Mouse (Mus musculus) limb, embryonic 13.5 days (tissue): ENCODE measurements around the gene Cbarp. TPM values are rescaled to one million over a fixed set of nuclear protein-coding genes. Genes with fewer than 3 reads are reported as not detected.

ENCODE experiments used
- ATAC-seq: fragments of 200-750 bp; cut with Nextera tagmentation; 2 replicates; pipeline ENCODE4 v1.8.0; 2017; ENCODE audit warnings: low read depth, moderate number of reproducible peaks, moderate TSS enrichment; ENCODE audit not compliant: low FRiP score
- H3K27ac ChIP-seq: fragments of 300-500 bp; sonication (generic); 2 replicates; pipeline ENCODE4 v1.5.1; 2015; ENCODE audit warnings: inconsistent platforms, mild to moderate bottlenecking, moderate library complexity
- H3K27me3 ChIP-seq: fragments of 300-500 bp; sonication (generic); 2 replicates; pipeline ENCODE4 v1.6.1; 2015; ENCODE audit warnings: mild to moderate bottlenecking, inconsistent platforms
- H3K36me3 ChIP-seq: fragments of 300-500 bp; sonication (generic); 2 replicates; pipeline ENCODE4 v1.6.1; 2015; ENCODE audit warnings: inconsistent platforms, mild to moderate bottlenecking, moderate library complexity
- H3K4me1 ChIP-seq: fragments of 300-500 bp; sonication (generic); 2 replicates; pipeline ENCODE4 v1.6.1; 2015; ENCODE audit warnings: inconsistent platforms
- H3K4me2 ChIP-seq: fragments of 300-500 bp; sonication (generic); replicated peaks from 2 replicates; pipeline ENCODE4 v1.6.1; 2015; ENCODE audit warnings: inconsistent platforms, mild to moderate bottlenecking, moderate library complexity
- H3K4me3 ChIP-seq: fragments of 300-500 bp; sonication (generic); 2 replicates; pipeline ENCODE4 v1.5.1; 2015; ENCODE audit warnings: moderate library complexity, mild to moderate bottlenecking, inconsistent platforms
- H3K9ac ChIP-seq: fragments of 300-500 bp; sonication (generic); 2 replicates; pipeline ENCODE4 v1.6.1; 2015; ENCODE audit warnings: mild to moderate bottlenecking, inconsistent platforms
- H3K9me3 ChIP-seq: fragments of 300-500 bp; sonication (generic); 2 replicates; pipeline ENCODE4 v1.6.1; 2016; ENCODE audit warnings: inconsistent platforms
- WGBS: fragments of 180-500 bp; shearing (Covaris S2); methylation state at CpG from one replicate; pipeline ENCODE4 v1.1.7; 2015; 5-methylcytosine and 5-hydroxymethylcytosine counted together
- polyA plus RNA-seq: library from polyadenylated mRNA; unstranded; fragments of >200 nt; fragmentation: Nextera tagmentation; extraction: Ambion mirVana; gene quantifications from 2 replicates; pipeline ENCODE4 v1.2.1, GENCODE M21; 2015

The Cbarp gene
- polyA plus RNA-seq, 1 experiment from 2014 or later = 8.1 TPM

GRCm38 (mm10) chr10:80114341-80115284 is 26.0 kb downstream of the Cbarp start:
- Histone ChIP-seq H3K27ac (peak overlapping the region; percentile 67), H3K4me1 (peaks cover 35% of the 10 kb centered on the region), H3K4me2 (peak overlapping the region; percentile 66), H3K9me3 (no peaks in the 10 kb centered on the region), H3K36me3 (peaks cover 16% of the 10 kb centered on the region), H3K9ac (peak overlapping the region; percentile 64), H3K4me3 (peak overlapping the region; percentile 96), H3K27me3 (no peaks in the 10 kb centered on the region)
- ATAC-seq = peak; percentile 63
- WGBS = 3% methylated on average over 27 of the region's 27 CpGs

- ATAC-seq = no peak
Measured at GRCm38 (mm10) chr10:80107678-80108077, 33.0 kb downstream of the Cbarp start.

GRCm38 (mm10) chr10:80105926-80106325 is 34.7 kb downstream of the Cbarp start:
- no peak for ATAC-seq
- no peak overlapping the region for H3K27ac ChIP-seq
- peak overlapping the region; percentile 25; the same call in 1 of the 2 replicates for H3K9ac ChIP-seq
- 66% methylated on average over 5 of the region's 5 CpGs for WGBS
- no peaks in the 10 kb centered on the region for H3K27me3 ChIP-seq
- H3K9me3 ChIP-seq = no peaks in the 10 kb centered on the region
- no peaks in the 10 kb centered on the region for H3K36me3 ChIP-seq
- no peak overlapping the region for H3K4me3 ChIP-seq
- H3K4me1 ChIP-seq = peaks cover 16% of the 10 kb centered on the region
- H3K4me2 ChIP-seq = no peak overlapping the region; the same call in 1 of the 2 replicates

More at GRCm38 (mm10) chr10:80107678-80108077, 33.0 kb downstream of the Cbarp start:
- Histone ChIP-seq H3K4me1 (peaks cover 4% of the 10 kb centered on the region; the same call in 1 of the 2 replicates), H3K9me3 (no peaks in the 10 kb centered on the region), H3K27me3 (no peaks in the 10 kb centered on the region), H3K9ac (no peak overlapping the region), H3K4me2 (no peak overlapping the region), H3K4me3 (no peak overlapping the region), H3K27ac (no peak overlapping the region), H3K36me3 (no peaks in the 10 kb centered on the region)
- 61% methylated on average over 6 of the region's 6 CpGs for WGBS

GRCm38 (mm10) chr10:80105460-80105859 is 35.2 kb downstream of the Cbarp start, which contains the start of gene Sbno2:
Gene Sbno2 (minus strand): TSS chr10:80105571.
- Histone ChIP-seq H3K9me3 (no peaks in the 10 kb centered on the region), H3K27me3 (no peaks in the 10 kb centered on the region), H3K27ac (no peak within 1 kb of the TSS), H3K4me2 (peak within 1 kb of the TSS; percentile 23), H3K4me3 (no peak within 1 kb of the TSS), H3K4me1 (peaks cover 21% of the 10 kb centered on the region), H3K36me3 (no peaks in the 10 kb centered on the region), H3K9ac (peak within 1 kb of the TSS; percentile 25; the same call in 1 of the 2 replicates)
- ATAC-seq = no peak
- 68% methylated on average over 5 of the region's 5 CpGs for WGBS

DNA sequence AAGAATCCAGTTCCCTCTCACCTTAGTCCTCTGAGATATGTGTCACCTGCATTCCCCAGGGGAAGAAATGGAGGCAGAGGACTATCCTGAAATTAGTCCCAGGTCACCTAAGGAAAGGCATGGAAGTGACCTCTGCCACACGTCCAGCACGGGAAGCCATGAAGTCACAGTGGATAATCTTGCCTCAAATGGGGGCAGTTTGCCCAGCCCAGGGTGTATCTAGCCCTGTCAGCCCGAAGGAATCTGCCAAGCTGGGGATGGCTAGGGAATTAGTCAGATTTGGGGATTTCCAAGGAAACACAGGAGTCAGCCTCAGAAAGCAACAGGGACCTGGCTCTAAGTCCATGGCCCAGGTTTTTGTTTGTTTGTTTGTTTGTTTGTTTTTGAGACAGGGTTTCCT is 36.5 kb downstream of the Cbarp start:
- 80% methylated on average over 3 of the region's 3 CpGs for WGBS

DNA sequence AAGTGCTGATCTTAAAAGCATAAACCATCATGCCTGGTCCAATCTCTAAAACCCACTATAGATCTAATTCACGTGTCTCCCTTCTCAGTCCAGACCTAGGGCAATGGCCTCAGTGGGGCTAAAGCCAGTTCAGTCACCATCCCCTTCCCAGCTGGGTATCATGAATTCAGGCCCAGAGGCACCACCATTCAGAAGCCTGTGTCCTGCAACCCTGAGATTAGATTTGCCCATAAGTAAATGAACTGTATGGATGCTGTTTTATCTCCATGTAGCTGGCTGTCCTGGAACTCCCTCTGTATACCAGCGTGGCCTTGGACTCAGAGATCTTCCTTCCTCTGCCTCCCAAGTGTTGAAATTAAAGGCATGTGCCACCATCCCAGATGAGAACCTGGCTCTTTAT is 37.6 kb downstream of the Cbarp start:
- Histone ChIP-seq H3K4me2 (peak overlapping the region; percentile 90), H3K9ac (0 out of 2 replicates have a peak overlapping the region, but pooled peaks have one; percentile 88), H3K4me1 (peaks cover 30% of the 10 kb centered on the region), H3K9me3 (no peaks in the 10 kb centered on the region), H3K27me3 (no peaks in the 10 kb centered on the region), H3K4me3 (no peak overlapping the region; the same call in 1 of the 2 replicates), H3K27ac (no peak overlapping the region), H3K36me3 (no peaks in the 10 kb centered on the region; the same call in 1 of the 2 replicates)
- no peak for ATAC-seq
- WGBS = 79% methylated on average over 2 of the region's 2 CpGs

More for the DNA sequence above, 36.5 kb downstream of the Cbarp start:
- ATAC-seq = no peak
- Histone ChIP-seq H3K36me3 (no peaks in the 10 kb centered on the region; the same call in 1 of the 2 replicates), H3K9ac (no peak overlapping the region), H3K9me3 (no peaks in the 10 kb centered on the region), H3K27me3 (no peaks in the 10 kb centered on the region), H3K4me2 (no peak overlapping the region), H3K4me3 (no peak overlapping the region), H3K27ac (no peak overlapping the region), H3K4me1 (peaks cover 29% of the 10 kb centered on the region)

DNA sequence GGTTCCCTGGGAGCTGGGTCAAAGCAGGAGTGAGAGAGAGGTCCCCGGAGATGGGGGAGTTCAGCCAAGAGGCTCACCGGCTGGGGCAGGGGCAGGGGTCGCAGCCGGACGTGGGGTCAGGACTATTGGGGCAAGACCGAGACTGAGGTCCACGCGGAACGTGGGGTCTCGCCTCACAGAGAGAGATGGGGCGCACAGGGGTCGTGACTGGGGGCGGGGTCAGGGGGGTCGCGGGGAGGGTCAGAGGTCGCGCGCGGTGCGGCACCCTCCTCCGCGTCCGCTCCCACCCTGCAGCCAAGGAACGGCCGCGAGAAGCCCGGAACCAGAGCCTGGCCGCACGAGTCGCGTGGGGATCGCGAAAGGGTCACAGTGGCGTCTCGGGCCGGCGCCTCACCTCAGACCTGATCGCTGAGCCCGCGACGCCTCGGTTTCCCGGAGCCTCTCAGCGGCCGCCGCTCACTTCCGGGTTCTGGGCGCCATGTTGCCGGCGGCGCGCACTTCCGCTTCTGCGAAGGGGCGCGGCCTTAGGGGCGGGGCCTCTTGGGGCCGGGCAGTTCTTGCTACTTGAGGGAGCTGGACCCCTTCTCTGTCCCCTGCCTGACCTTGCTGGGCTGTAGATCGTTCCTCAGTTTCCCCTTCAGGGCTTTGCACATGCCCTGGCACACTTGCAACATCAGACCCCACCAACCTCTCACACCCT is 38.3 kb downstream of the Cbarp start:
- WGBS = under 1% methylated on average over 59 of the region's 59 CpGs
- Histone ChIP-seq H3K9me3 (no peaks in the 10 kb centered on the region), H3K27ac (no peak overlapping the region; the same call in 1 of the 2 replicates), H3K4me2 (peak overlapping the region; percentile 90), H3K36me3 (no peaks in the 10 kb centered on the region; the same call in 1 of the 2 replicates), H3K9ac (peak overlapping the region; percentile 88), H3K4me1 (peaks cover 35% of the 10 kb centered on the region), H3K4me3 (peak overlapping the region; percentile 92), H3K27me3 (no peaks in the 10 kb centered on the region)
- ATAC-seq = peak; percentile 86

DNA sequence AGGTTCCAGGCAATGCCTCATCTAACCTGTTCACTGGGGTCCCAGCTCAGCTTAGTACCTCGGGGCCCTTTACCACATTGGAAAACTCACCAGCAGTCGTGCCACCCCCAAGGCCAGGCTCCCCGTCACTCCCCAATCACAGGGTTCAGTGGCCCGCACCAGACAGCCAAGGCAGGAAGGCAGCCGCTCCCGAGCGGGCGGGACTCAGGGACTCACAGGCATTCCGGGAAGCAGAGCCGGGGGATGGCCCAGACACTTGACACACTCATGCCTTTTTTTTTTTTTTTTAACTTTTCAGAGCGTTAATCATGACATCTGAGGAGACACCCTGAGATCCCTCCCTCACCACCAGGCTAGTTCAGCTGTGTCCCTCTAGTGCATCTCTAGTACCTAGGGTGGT is 39.7 kb downstream of the Cbarp start:
- H3K4me3 ChIP-seq = peak overlapping the region; percentile 92; the same call in 1 of the 2 replicates
- no peak for ATAC-seq
- H3K36me3 ChIP-seq = no peaks in the 10 kb centered on the region; the same call in 1 of the 2 replicates
- H3K27me3 ChIP-seq = no peaks in the 10 kb centered on the region
- H3K4me1 ChIP-seq = peaks cover 44% of the 10 kb centered on the region
- WGBS = 56% methylated on average over 11 of the region's 11 CpGs
- no peaks in the 10 kb centered on the region for H3K9me3 ChIP-seq
- no peak overlapping the region for H3K9ac ChIP-seq
- H3K4me2 ChIP-seq = peak overlapping the region; percentile 90
- H3K27ac ChIP-seq = no peak overlapping the region

DNA sequence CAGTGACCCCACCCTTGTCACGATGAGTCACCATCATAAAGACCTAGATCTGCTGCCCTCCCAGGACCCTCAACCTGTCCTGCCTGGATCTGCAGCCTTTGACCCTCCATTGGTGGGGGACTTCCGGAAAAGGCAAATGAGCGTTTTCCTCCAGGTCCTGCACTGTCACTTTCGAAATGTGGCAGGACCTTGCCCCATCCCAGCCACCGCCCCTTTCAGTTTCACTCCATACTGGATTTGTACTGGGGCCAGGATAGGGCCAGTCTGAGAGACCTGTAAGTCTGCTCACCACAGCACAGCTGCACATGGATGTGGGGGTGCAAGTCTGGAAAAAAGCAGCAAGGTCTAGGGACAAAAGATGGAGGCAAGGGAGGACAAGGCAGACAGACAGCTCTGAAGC is 42.0 kb downstream of the Cbarp start:
- Histone ChIP-seq H3K36me3 (peaks cover 2% of the 10 kb centered on the region; the same call in 1 of the 2 replicates), H3K9me3 (no peaks in the 10 kb centered on the region), H3K4me3 (no peak overlapping the region), H3K27me3 (no peaks in the 10 kb centered on the region), H3K9ac (no peak overlapping the region), H3K4me1 (peaks cover 44% of the 10 kb centered on the region), H3K27ac (no peak overlapping the region), H3K4me2 (no peak overlapping the region)
- no peak for ATAC-seq
- WGBS = 76% methylated on average over 5 of the region's 5 CpGs

DNA sequence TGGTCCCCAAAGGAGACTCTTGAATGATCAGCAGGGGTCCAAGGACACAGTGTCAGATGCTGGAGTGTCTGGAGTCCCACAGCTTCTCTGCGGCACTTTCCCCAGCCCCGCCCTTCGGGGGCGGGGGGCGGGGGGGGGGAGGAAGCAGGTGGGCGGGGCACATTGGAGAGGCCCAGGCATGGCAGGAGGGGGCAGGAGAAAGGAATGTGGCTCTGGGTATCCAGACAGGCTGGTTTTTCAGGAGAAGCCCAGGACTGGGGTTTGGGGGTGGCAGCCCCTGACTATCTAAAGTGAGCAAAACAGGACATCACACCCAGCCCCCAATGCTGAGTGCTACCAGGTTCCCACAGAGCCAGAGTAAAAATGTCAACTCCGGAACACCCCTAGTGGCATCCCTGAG is 43.4 kb downstream of the Cbarp start:
- Histone ChIP-seq H3K9ac (peak overlapping the region; percentile 35; the same call in 1 of the 2 replicates), H3K27me3 (no peaks in the 10 kb centered on the region), H3K9me3 (no peaks in the 10 kb centered on the region), H3K36me3 (peaks cover 3% of the 10 kb centered on the region; the same call in 1 of the 2 replicates), H3K27ac (no peak overlapping the region), H3K4me2 (peak overlapping the region; percentile 27), H3K4me3 (peak overlapping the region; percentile 12; the same call in 1 of the 2 replicates), H3K4me1 (peaks cover 39% of the 10 kb centered on the region)
- ATAC-seq = no peak
- 7% methylated on average over 7 of the region's 7 CpGs for WGBS

DNA sequence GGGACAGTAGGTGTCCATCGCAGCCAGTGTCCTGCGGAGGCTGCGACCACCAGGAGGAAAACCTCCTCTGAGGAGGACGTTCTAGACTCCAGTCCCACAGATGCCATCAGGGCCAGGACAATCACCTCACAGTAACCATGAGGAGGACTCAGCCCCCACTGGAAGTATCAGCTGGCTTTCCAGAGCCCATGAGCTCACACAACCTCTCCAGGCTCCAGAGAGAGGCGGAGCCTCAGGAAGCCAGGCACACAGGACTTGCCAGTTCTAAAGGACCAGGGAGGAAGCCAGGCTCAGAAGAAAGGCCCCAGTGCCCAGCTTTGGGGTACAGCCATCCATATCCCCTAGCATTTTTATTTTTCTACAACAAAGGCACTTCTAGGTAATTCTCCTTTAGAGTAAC is 45.1 kb downstream of the Cbarp start:
- Histone ChIP-seq H3K4me3 (no peak overlapping the region), H3K27me3 (no peaks in the 10 kb centered on the region), H3K4me2 (no peak overlapping the region), H3K9me3 (no peaks in the 10 kb centered on the region), H3K9ac (no peak overlapping the region), H3K27ac (no peak overlapping the region; the same call in 1 of the 2 replicates), H3K36me3 (peaks cover 3% of the 10 kb centered on the region; the same call in 1 of the 2 replicates), H3K4me1 (peaks cover 24% of the 10 kb centered on the region)
- WGBS = 79% methylated on average over 5 of the region's 5 CpGs
- no peak for ATAC-seq
